Mouse (Mus musculus) heart, postnatal 36 days (tissue): ENCODE data around the gene Hist1h2bh. TPM values are rescaled to one million over a fixed set of nuclear protein-coding genes. Genes with fewer than 3 reads are reported as not detected.

Source experiments
- microRNA-seq, 2 experiments: library from miRNA; unstranded; fragments of <30 nt; microRNA quantifications; one replicate each; pipeline ENCODE4 v1.2.0; 2021; ENCODE audit warnings: borderline number of aligned reads in 2 of 2
- total RNA-seq, 2 experiments: library from RNA; stranded (reverse); gene quantifications; 2 replicates each; pipeline ENCODE4 v1.2.3; 2021

Gene Hist1h2bh
- total RNA-seq, 2 experiments from 2014 or later, result 0.94 to 1.9 TPM

Small RNA genes within 50 kb of the gene (microRNA-seq; reads per million reads assigned to microRNA genes)
- gene Gm44297 (0 reads per million in 2 experiments), gene Gm44359 (0 reads per million in 2 experiments), gene Gm44394 (0 reads per million in 2 experiments), gene n-TStga1 (0 reads per million in 2 experiments)

Other genes starting within 250 kb of the Hist1h2bh start
- gene Zfp322a, start 174.2 kb downstream of the Hist1h2bh start, total RNA-seq, result 10 to 100 TPM; 13.6 to 16.5 TPM
- 1 to 10 TPM; 4.3 TPM for gene Abt1, start 119.5 kb downstream of the Hist1h2bh start, total RNA-seq
- not detected for gene Btn1a1, start 77.5 kb downstream of the Hist1h2bh start, total RNA-seq
- gene Btn2a2, start 54.5 kb downstream of the Hist1h2bh start, total RNA-seq, result not detected
- gene Hist1h4h, start 12.3 kb downstream of the Hist1h2bh start, total RNA-seq, result 100 to 1,000 TPM; 268 to 283 TPM
- gene Hist1h2af, start 9.5 kb downstream of the Hist1h2bh start, total RNA-seq, result 10 to 100 TPM; 14.1 to 19.0 TPM
- gene Hist1h3g, start 8.0 kb downstream of the Hist1h2bh start, total RNA-seq, result 1 to 10 TPM; 2.5 to 4.1 TPM
- gene Hist1h3f, start 660 bp upstream of the Hist1h2bh start, total RNA-seq, result 10 to 100 TPM in 1 of 2 experiments, 1 to 10 TPM in 1; 7.4 to 10.0 TPM
- 10 to 100 TPM; 37.7 to 40.9 TPM for gene Hist1h4f, start 8.3 kb upstream of the Hist1h2bh start, total RNA-seq
- 1 to 10 TPM; 2.2 to 2.3 TPM for gene Hist1h1d, start 9.9 kb upstream of the Hist1h2bh start, total RNA-seq
- 10 to 100 TPM; 21.4 to 23.8 TPM for gene Hist1h3e, start 19.0 kb upstream of the Hist1h2bh start, total RNA-seq
- gene Hist1h2ae, start 27.8 kb upstream of the Hist1h2bh start, total RNA-seq, result 1 to 10 TPM; 2.6 to 3.4 TPM
- gene Hist1h2bg, start 28.0 kb upstream of the Hist1h2bh start, total RNA-seq, result 10 to 100 TPM; 38.1 to 41.0 TPM
- gene Hist1h2bf, start 30.8 kb upstream of the Hist1h2bh start, total RNA-seq, result 10 to 100 TPM; 13.1 to 14.6 TPM
- gene Hist1h2ad, start 31.0 kb upstream of the Hist1h2bh start, total RNA-seq, result 1 to 10 TPM; 2.9 to 4.6 TPM
- 1 to 10 TPM; 3.1 to 4.8 TPM for gene Hist1h3d, start 32.4 kb upstream of the Hist1h2bh start, total RNA-seq
- gene Hist1h4d, start 38.2 kb upstream of the Hist1h2bh start, total RNA-seq, result 10 to 100 TPM; 61.5 to 67.6 TPM
- gene Hist1h2be, start 77.7 kb upstream of the Hist1h2bh start, total RNA-seq, result 10 to 100 TPM in 1 of 2 experiments, 1 to 10 TPM in 1; 8.9 to 11.1 TPM
- 10 to 100 TPM; 38.1 to 46.3 TPM for gene Hist1h1e, start 79.2 kb upstream of the Hist1h2bh start, total RNA-seq
- gene Hist1h2ac, start 140.6 kb upstream of the Hist1h2bh start, total RNA-seq, result 1 to 10 TPM; 1.6 to 1.8 TPM
- gene Hist1h2bc, start 140.8 kb upstream of the Hist1h2bh start, total RNA-seq, result 10 to 100 TPM; 64.4 to 75.8 TPM
- not detected for gene Hist1h1t, start 152.4 kb upstream of the Hist1h2bh start, total RNA-seq
- 10 to 100 TPM; 51.7 to 59.6 TPM for gene Hist1h4c, start 155.1 kb upstream of the Hist1h2bh start, total RNA-seq
- 10 to 100 TPM; 48.4 to 66.6 TPM for gene Hfe, start 167.5 kb upstream of the Hist1h2bh start, total RNA-seq
- gene Hist1h1c, start 195.4 kb upstream of the Hist1h2bh start, total RNA-seq, result 100 to 1,000 TPM; 186 to 225 TPM
- 1 to 10 TPM; 6.5 to 9.3 TPM for gene Hist1h3c, start 202.2 kb upstream of the Hist1h2bh start, total RNA-seq
- 10 to 100 TPM in 1 of 2 experiments, 1 to 10 TPM in 1; 9.8 to 12.0 TPM for gene Hist1h2bb, start 203.3 kb upstream of the Hist1h2bh start, total RNA-seq
- gene Hist1h2ab, start 207.7 kb upstream of the Hist1h2bh start, total RNA-seq, result 10 to 100 TPM; 11.9 to 16.8 TPM
- 10 to 100 TPM; 20.4 to 22.0 TPM for gene Hist1h3b, start 208.9 kb upstream of the Hist1h2bh start, total RNA-seq
- gene Hist1h4b, start 213.6 kb upstream of the Hist1h2bh start, total RNA-seq, result 10 to 100 TPM; 13.8 to 18.3 TPM
- 10 to 100 TPM; 12.3 to 13.8 TPM for gene Hist1h4a, start 217.8 kb upstream of the Hist1h2bh start, total RNA-seq
- gene Hist1h3a, start 219.0 kb upstream of the Hist1h2bh start, total RNA-seq, result 10 to 100 TPM; 16.6 to 17.0 TPM
- gene Hist1h1a, start 220.3 kb upstream of the Hist1h2bh start, total RNA-seq, result 1 to 10 TPM; 7.5 to 8.2 TPM
- gene Trim38, start 226.5 kb upstream of the Hist1h2bh start, total RNA-seq, result not detected